Mouse (Mus musculus) neural tube, embryonic 11.5 days (tissue): Measurements from ENCODE around the gene Prkab1. TPM values are rescaled to one million over a fixed set of nuclear protein-coding genes. Genes with fewer than 3 reads are reported as not detected.
A peak's percentile ranks its signal among the peaks of the same experiment; 100 is the strongest.

Experiments used
- ATAC-seq: fragments of 200-750 bp; cut with Nextera tagmentation; 2 replicates; pipeline ENCODE4 v1.8.0; 2017; ENCODE audit warnings: moderate number of reproducible peaks, mild to moderate bottlenecking, moderate TSS enrichment, moderate library complexity; ENCODE audit not compliant: insufficient read depth, low FRiP score, low TSS enrichment
- DNase-seq: peaks from one replicate; pipeline ENCODE4 v3.0.0-alpha.2; 2015; ENCODE audit warnings: low spot score
- H3K27ac ChIP-seq: fragments of 300-500 bp; sonication (generic); 2 replicates; pipeline ENCODE4 v1.5.1; 2014; ENCODE audit warnings: low read depth, mild to moderate bottlenecking, low read length
- H3K27me3 ChIP-seq: fragments of 300-500 bp; sonication (generic); 2 replicates; pipeline ENCODE4 v1.6.1; 2014; ENCODE audit warnings: mild to moderate bottlenecking, low read length, mixed read lengths; ENCODE audit not compliant: control insufficient read depth, insufficient read depth
- H3K36me3 ChIP-seq: fragments of 300-500 bp; sonication (generic); 2 replicates; pipeline ENCODE4 v1.6.1; 2014; ENCODE audit warnings: mild to moderate bottlenecking, low read length, moderate library complexity, mixed read lengths; ENCODE audit not compliant: control insufficient read depth, insufficient read depth
- H3K4me1 ChIP-seq: fragments of 300-500 bp; sonication (generic); 2 replicates; pipeline ENCODE4 v1.6.1; 2014; ENCODE audit warnings: low read length, mixed read lengths; ENCODE audit not compliant: control insufficient read depth, insufficient read depth
- H3K4me2 ChIP-seq: fragments of 300-500 bp; sonication (generic); 2 replicates; pipeline ENCODE4 v1.6.1; 2014; ENCODE audit warnings: low read depth, mild to moderate bottlenecking, moderate library complexity
- H3K4me3 ChIP-seq: fragments of 300-500 bp; sonication (generic); 2 replicates; pipeline ENCODE4 v1.5.1; 2014; ENCODE audit warnings: low read depth, low read length
- H3K9ac ChIP-seq: fragments of 300-500 bp; sonication (generic); 2 replicates; pipeline ENCODE4 v1.6.1; 2014; ENCODE audit warnings: mild to moderate bottlenecking, low read length
- H3K9me3 ChIP-seq: fragments of 300-500 bp; sonication (generic); 2 replicates; pipeline ENCODE4 v1.6.1; 2016; ENCODE audit warnings: low read length; ENCODE audit not compliant: control insufficient read depth
- WGBS: fragments of 180-500 bp; shearing (Covaris S2); extraction: QIAGEN DNeasy Blood & Tissue Kit; methylation state at CpG from one replicate; pipeline ENCODE4 v1.1.7; 2014; 5-methylcytosine and 5-hydroxymethylcytosine counted together
- polyA plus RNA-seq: library from polyadenylated mRNA; unstranded; fragments of >200 nt; fragmentation: Nextera tagmentation; extraction: Ambion mirVana; gene quantifications from 2 replicates; pipeline ENCODE4 v1.2.1, GENCODE M21; 2014

The Prkab1 gene
- polyA plus RNA-seq, 1 experiment from 2014 or later: 57.5 TPM

GRCm38 (mm10) chr5:116023251-116023661 lies 1.1 kb downstream of the Prkab1 start:
- H3K9ac ChIP-seq: peak overlapping the region; percentile 86
- H3K9me3 ChIP-seq: no peaks in the 10 kb centered on the region
- H3K4me1 ChIP-seq: peaks cover 7% of the 10 kb centered on the region; the same call in 1 of the 2 replicates
- H3K36me3 ChIP-seq: peaks cover 19% of the 10 kb centered on the region
- 31% methylated on average over 8 of the region's 8 CpGs for WGBS
- DNase-seq (no peak), ATAC-seq (no peak)
- no peak overlapping the region for H3K27ac ChIP-seq
- H3K4me2 ChIP-seq: peak overlapping the region; percentile 67
- H3K27me3 ChIP-seq: no peaks in the 10 kb centered on the region
- peak overlapping the region; percentile 83 for H3K4me3 ChIP-seq

DNA sequence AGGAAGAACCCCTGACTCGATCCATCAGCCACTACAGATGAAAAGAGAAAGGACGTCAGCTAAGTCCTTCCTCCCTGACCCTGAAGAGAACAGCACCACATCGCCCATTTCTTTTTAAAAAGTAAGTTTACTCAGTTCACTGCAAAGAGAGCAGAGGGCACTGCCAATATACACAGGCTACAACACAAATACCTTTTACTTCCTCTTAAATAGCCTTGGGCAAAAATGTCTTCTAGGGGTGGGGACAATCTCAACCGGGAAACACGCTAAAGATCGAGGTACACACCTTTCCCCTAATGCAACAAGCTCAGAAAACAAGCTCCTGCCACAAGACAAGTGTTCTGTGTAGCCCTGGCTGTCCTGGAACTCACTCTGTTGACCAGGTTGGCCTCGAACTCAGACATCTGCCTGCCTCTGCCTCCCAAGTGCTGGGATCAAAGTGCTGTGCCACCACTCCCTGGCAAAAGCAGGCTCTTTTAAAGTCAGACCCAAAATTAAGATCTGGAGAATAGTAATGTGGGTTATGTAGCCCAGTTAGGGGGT lies 1.6 kb downstream of the Prkab1 start:
- WGBS: 88% methylated on average over 7 of the region's 7 CpGs

GRCm38 (mm10) chr5:116022131-116022530 lies 2.2 kb downstream of the Prkab1 start:
- Histone ChIP-seq H3K4me3 (no peak overlapping the region), H3K27ac (no peak overlapping the region)
- 93% methylated on average over 12 of the region's 12 CpGs for WGBS

More for the DNA sequence above, 1.6 kb downstream of the Prkab1 start:
- no peaks in the 10 kb centered on the region for H3K27me3 ChIP-seq
- peak overlapping the region; percentile 83; the same call in 1 of the 2 replicates for H3K4me3 ChIP-seq
- H3K27ac ChIP-seq: no peak overlapping the region
- peak overlapping the region; percentile 67 for H3K4me2 ChIP-seq
- H3K9me3 ChIP-seq: no peaks in the 10 kb centered on the region
- no peak for ATAC-seq
- DNase-seq: no peak
- H3K9ac ChIP-seq: no peak overlapping the region
- peaks cover 7% of the 10 kb centered on the region; the same call in 1 of the 2 replicates for H3K4me1 ChIP-seq
- peaks cover 23% of the 10 kb centered on the region for H3K36me3 ChIP-seq

DNA sequence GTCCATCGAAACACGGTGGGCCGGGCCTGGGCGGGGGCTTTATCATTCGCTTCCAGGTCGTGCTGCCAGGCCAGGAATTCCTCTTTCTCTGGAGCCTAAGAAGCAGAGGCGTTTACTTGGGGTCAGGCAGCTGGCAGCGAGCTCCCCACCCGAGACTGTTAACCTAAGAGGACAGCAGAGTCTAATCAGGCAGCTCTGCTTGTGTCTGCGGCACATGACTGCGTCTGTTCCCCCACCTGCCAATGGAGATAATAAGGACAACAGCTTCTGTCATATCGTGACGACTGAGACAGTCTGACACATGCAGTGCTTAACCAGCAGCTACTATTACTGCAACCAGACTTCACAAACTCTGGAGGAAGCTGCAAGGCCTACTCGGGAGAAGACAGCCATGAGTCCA lies 2.8 kb downstream of the Prkab1 start:
- Histone ChIP-seq H3K9ac (no peak overlapping the region), H3K4me1 (peaks cover 7% of the 10 kb centered on the region; the same call in 1 of the 2 replicates), H3K9me3 (no peaks in the 10 kb centered on the region), H3K36me3 (peaks cover 28% of the 10 kb centered on the region), H3K27ac (no peak overlapping the region), H3K27me3 (no peaks in the 10 kb centered on the region), H3K4me3 (no peak overlapping the region), H3K4me2 (no peak overlapping the region)
- ATAC-seq (no peak), DNase-seq (no peak)
- 90% methylated on average over 14 of the region's 14 CpGs for WGBS

More at GRCm38 (mm10) chr5:116022131-116022530, 2.2 kb downstream of the Prkab1 start:
- DNase-seq: no peak
- Histone ChIP-seq H3K9me3 (no peaks in the 10 kb centered on the region), H3K9ac (no peak overlapping the region), H3K4me1 (peaks cover 7% of the 10 kb centered on the region; the same call in 1 of the 2 replicates), H3K27me3 (no peaks in the 10 kb centered on the region), H3K36me3 (peaks cover 25% of the 10 kb centered on the region), H3K4me2 (no peak overlapping the region)
- no peak for ATAC-seq

DNA sequence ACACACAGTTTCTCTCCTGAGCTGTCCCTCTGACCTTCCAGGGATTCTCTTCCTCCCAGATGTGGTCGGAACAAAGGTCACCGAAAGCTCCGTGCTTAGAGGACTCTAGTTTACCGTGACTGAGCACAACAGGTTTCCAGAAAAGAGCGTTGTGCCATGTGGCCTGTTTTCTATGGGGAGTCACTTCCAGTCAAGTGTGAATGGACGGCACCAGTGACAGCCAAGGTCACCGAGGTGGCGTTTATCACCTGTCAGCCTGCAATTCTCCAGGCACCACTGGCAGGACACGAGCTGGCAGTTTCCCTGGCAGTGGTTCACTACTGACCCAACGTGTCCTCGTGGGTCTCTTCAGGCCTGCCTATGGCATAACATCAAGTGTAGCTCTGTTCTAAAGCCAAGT lies 4.9 kb downstream of the Prkab1 start:
- 73% methylated on average over 11 of the region's 11 CpGs for WGBS
- Histone ChIP-seq H3K4me3 (no peak overlapping the region), H3K9me3 (no peaks in the 10 kb centered on the region), H3K4me1 (peaks cover 7% of the 10 kb centered on the region; the same call in 1 of the 2 replicates), H3K27me3 (no peaks in the 10 kb centered on the region), H3K4me2 (no peak overlapping the region), H3K36me3 (peaks cover 42% of the 10 kb centered on the region), H3K9ac (no peak overlapping the region), H3K27ac (no peak overlapping the region)
- no peak for ATAC-seq
- no peak for DNase-seq

GRCm38 (mm10) chr5:116018784-116019183 lies 5.5 kb downstream of the Prkab1 start:
- Histone ChIP-seq H3K4me1 (peaks cover 7% of the 10 kb centered on the region; the same call in 1 of the 2 replicates), H3K4me2 (no peak overlapping the region), H3K27me3 (no peaks in the 10 kb centered on the region), H3K4me3 (no peak overlapping the region), H3K27ac (no peak overlapping the region), H3K9ac (no peak overlapping the region), H3K36me3 (peaks cover 48% of the 10 kb centered on the region), H3K9me3 (no peaks in the 10 kb centered on the region)
- no peak for ATAC-seq
- no peak for DNase-seq
- WGBS: 85% methylated on average over 6 of the region's 6 CpGs

GRCm38 (mm10) chr5:116018196-116018595 lies 6.1 kb downstream of the Prkab1 start:
- DNase-seq (no peak), ATAC-seq (no peak)
- no peaks in the 10 kb centered on the region for H3K9me3 ChIP-seq
- no peaks in the 10 kb centered on the region for H3K27me3 ChIP-seq
- H3K4me2 ChIP-seq: no peak overlapping the region
- peaks cover 2% of the 10 kb centered on the region; the same call in 1 of the 2 replicates for H3K4me1 ChIP-seq
- H3K36me3 ChIP-seq: peaks cover 51% of the 10 kb centered on the region
- H3K9ac ChIP-seq: no peak overlapping the region
- WGBS: 92% methylated on average over 9 of the region's 9 CpGs
- H3K4me3 ChIP-seq: no peak overlapping the region
- no peak overlapping the region for H3K27ac ChIP-seq

DNA sequence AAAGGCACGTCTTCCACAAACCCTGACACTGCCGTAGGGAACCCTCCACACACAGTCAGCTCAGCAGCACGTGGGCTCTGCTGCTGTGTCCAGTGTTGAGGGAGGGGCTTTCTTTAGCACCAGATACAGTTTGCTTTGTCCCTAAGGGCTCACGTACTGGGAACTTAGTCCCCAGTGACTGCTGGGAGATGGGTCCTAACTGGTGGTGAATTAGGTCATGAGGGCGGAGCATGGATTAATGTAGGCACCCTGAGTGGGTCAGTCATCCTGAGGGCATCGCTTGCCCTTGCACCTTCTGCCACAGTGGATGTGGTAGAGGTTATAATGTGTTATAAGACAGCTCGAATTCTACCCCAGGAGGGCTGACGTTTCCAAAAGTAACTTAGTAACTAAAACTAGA lies 6.9 kb downstream of the Prkab1 start:
- H3K9ac ChIP-seq: no peak overlapping the region
- no peaks in the 10 kb centered on the region for H3K9me3 ChIP-seq
- H3K36me3 ChIP-seq: peaks cover 53% of the 10 kb centered on the region
- DNase-seq (no peak), ATAC-seq (no peak)
- H3K4me2 ChIP-seq: no peak overlapping the region
- H3K4me1 ChIP-seq: no peaks in the 10 kb centered on the region
- no peaks in the 10 kb centered on the region for H3K27me3 ChIP-seq
- no peak overlapping the region for H3K27ac ChIP-seq
- no peak overlapping the region for H3K4me3 ChIP-seq
- 94% methylated on average over 8 of the region's 8 CpGs for WGBS

DNA sequence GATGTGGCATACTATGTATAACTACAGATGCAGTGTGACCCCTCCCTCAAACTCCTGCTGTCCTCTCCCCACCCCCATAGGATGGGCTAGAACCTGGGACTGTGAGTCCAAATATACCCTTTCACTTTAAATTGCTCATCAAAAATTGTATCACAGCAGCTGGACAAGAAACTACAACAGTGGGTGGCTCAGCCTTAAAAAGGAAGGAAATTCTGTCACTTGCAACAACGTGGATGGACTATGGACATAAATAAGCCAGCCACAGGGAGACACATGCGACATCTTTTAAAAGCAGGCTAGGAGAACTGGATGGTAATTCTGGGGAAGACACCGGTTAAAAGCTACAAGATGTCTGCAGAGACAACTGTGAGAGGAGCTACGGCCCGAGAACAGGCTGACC lies 7.8 kb downstream of the Prkab1 start:
- WGBS: 94% methylated on average over 5 of the region's 5 CpGs
- H3K4me1 ChIP-seq: no peaks in the 10 kb centered on the region
- no peak overlapping the region for H3K27ac ChIP-seq
- peaks cover 53% of the 10 kb centered on the region for H3K36me3 ChIP-seq
- H3K4me3 ChIP-seq: no peak overlapping the region
- no peak overlapping the region for H3K4me2 ChIP-seq
- no peaks in the 10 kb centered on the region for H3K9me3 ChIP-seq
- ATAC-seq (no peak), DNase-seq (no peak)
- H3K9ac ChIP-seq: no peak overlapping the region
- H3K27me3 ChIP-seq: no peaks in the 10 kb centered on the region
